Mouse (Mus musculus) adrenal gland, postnatal 10 days (tissue): Measurements from ENCODE around the gene Hnf4a. TPM values are rescaled to one million over a fixed set of nuclear protein-coding genes. Genes with fewer than 3 reads are reported as not detected.
"Not testable (repeated sequence)": the region's sequence is repeated elsewhere in the genome, so short reads cannot be mapped to it uniquely, and the experiment has no call there.

Experiments used
- DNase-seq: peaks from one replicate; pipeline ENCODE4 v3.0.0; 2021; ENCODE audit warnings: mixed read lengths
- total RNA-seq, 2 experiments: library from RNA; stranded (reverse); gene quantifications; 2 replicates each; pipeline ENCODE4 v1.2.3; 2021

The Hnf4a gene
- total RNA-seq, 2 experiments from 2014 or later, result 11.8 to 51.8 TPM

DNA sequence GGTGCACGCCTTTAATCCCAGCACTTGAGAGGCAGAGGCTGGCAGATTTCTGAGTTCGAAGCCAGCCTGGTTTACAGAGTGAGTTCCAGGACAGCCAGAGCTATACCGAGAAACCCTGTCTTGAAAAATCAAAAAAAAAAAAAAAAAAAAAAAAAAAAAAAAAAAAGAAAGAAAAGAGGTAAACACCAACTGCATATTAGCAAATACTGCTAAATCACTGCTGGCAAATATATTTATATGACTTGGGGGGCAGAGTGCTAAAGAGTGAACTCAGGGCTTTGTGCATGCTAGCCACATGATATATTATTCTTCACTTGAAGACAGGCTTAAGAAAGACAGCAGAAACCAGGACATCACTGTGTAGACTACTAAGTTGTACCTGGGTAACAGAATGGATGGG lies 114.8 kb downstream of the Hnf4a start:
- DNase-seq, result not testable (repeated sequence)

Other genes starting within 250 kb of the Hnf4a start
- gene Jph2, start 108.8 kb upstream of the Hnf4a start, total RNA-seq, result 10 to 100 TPM; 11.5 to 23.5 TPM
- gene Oser1, start 82.1 kb upstream of the Hnf4a start, total RNA-seq, result 10 to 100 TPM; 34.6 to 34.8 TPM
- gene Gdap1l1, start 68.3 kb upstream of the Hnf4a start, total RNA-seq, result 1 to 10 TPM; 3.4 to 4.3 TPM
- 10 to 100 TPM; 76.9 to 91.9 TPM for gene Fitm2, start 34.2 kb upstream of the Hnf4a start, total RNA-seq
- gene R3hdml, start 14.5 kb upstream of the Hnf4a start, total RNA-seq, result not detected
- gene Ttpal, start 95.5 kb downstream of the Hnf4a start, total RNA-seq, result 10 to 100 TPM; 24.8 to 26.4 TPM
- gene Serinc3, start 138.3 kb downstream of the Hnf4a start, total RNA-seq, result 100 to 1,000 TPM; 350 to 392 TPM
- gene Pkig, start 151.6 kb downstream of the Hnf4a start, total RNA-seq, result 10 to 100 TPM; 46.9 to 60.8 TPM
- gene Ada, start 243.4 kb downstream of the Hnf4a start, total RNA-seq, result 1 to 10 TPM; 3.8 to 4.0 TPM